In genomic region chr1:191995488-191995887, GRCm38 (mm10) we compare ENCODE assay signal across 9 mouse cellular contexts. TPM values are rescaled to one million over a fixed set of nuclear protein-coding genes. Genes with fewer than 3 reads are reported as not detected.
DNase-seq lines count a peak whose midpoint lies in the region; ATAC-seq and TF ChIP-seq lines count a peak whose summit lies in the region.
"Had no signal": no experiment of that assay in that cellular context is flagged by ENCODE, and none has a peak within 500 bp of the region (broad histone marks: within the 10 kb centered on the region; RNA-seq: fewer than 3 reads in every experiment).

No protein-coding gene starts in this region.

- DNase-seq in heart, postnatal 0 days (ENCODE audit: low spot score): no peak
- no peak for DNase-seq in heart, postnatal 25 days (ENCODE audit: low spot score)
- DNase-seq in 416B (ENCODE audit: low read depth) (peak; percentile 70), MEL-GATA-1-ER (ENCODE audit: extremely low read depth, low read depth) (peak; percentile 15)
- peak; percentile 66 for DNase-seq in embryo, embryonic 10 days (ENCODE audit: low spot score)
- peak; percentile 82 to 83 for DNase-seq in kidney, postnatal 4 days
- peak; percentile 84 for DNase-seq in naive thymus-derived CD4-positive, alpha-beta T cell, adult 2 months (ENCODE audit: low read depth)
- DNase-seq in thymus, postnatal 14 days: peak; percentile 83

- no peaks in the 10 kb centered on the region for H3K27me3 ChIP-seq in heart, postnatal 0 days (ENCODE audit: control insufficient read depth, insufficient read depth, low read length)
- H3K27me3 ChIP-seq: embryonic facial prominence, embryonic 13.5 days had no signal

- no peak overlapping the region for H3K9ac ChIP-seq in heart, postnatal 0 days (replicated peaks; ENCODE audit: low read depth, low read length)
- H3K9ac ChIP-seq: embryonic facial prominence, embryonic 13.5 days had no signal

- no peak overlapping the region for H3K4me3 ChIP-seq in heart, postnatal 0 days (ENCODE audit: low read depth, low read length)
- H3K4me3 ChIP-seq: embryonic facial prominence, embryonic 13.5 days had no signal

- ATAC-seq in heart, postnatal 0 days (ENCODE audit: insufficient read depth, low read depth): no peak

- 73% methylated on average over 4 of the region's 4 CpGs for WGBS in heart, postnatal 0 days

- no peaks in the 10 kb centered on the region for H3K4me1 ChIP-seq in heart, postnatal 0 days (ENCODE audit: control insufficient read depth, insufficient read depth)
- H3K4me1 ChIP-seq: embryonic facial prominence, embryonic 13.5 days had no signal

- H3K4me2 ChIP-seq in heart, postnatal 0 days (ENCODE audit: low read depth, low read length): no peak overlapping the region
- H3K4me2 ChIP-seq: embryonic facial prominence, embryonic 13.5 days had no signal

- H3K27ac ChIP-seq in heart, postnatal 0 days (ENCODE audit: low read depth): no peak overlapping the region
- H3K27ac ChIP-seq: embryonic facial prominence, embryonic 13.5 days had no signal

- peaks cover 41% of the 10 kb centered on the region for H3K36me3 ChIP-seq in heart, postnatal 0 days (replicated peaks; ENCODE audit: control insufficient read depth, insufficient read depth, low read length)

- H3K9me3 ChIP-seq in heart, postnatal 0 days (replicated peaks; ENCODE audit: control insufficient read depth, low read length): no peaks in the 10 kb centered on the region

- peak; percentile 62 for TF ChIP-seq CTCF in heart, postnatal 0 days (IDR thresholded peaks at IDR 0.05; ENCODE audit: low read depth)

- intact Hi-C loops in heart, postnatal 25 days (cut with DNase I): no loop called here

- TF ChIP-seq EP300 in heart, postnatal 0 days (IDR thresholded peaks at IDR 0.05; ENCODE audit: low read depth): no peak

RNA-seq across cellular contexts. Expression of gene Rd3, which starts 18.3 kb away (rescaled TPM):
- 0.34 and 2.4 TPM in 2 replicates for total RNA-seq in heart, postnatal 0 days (2014; rRNA removed; ENCODE audit: low replicate concordance)
- 5.9 and 8.0 TPM in 2 replicates for polyA plus RNA-seq in heart, postnatal 0 days (2015; fragmentation: Nextera tagmentation; extraction: Ambion mirVana)
- total RNA-seq in heart, postnatal 25 days (2021): under 1 TPM; 0.28 to 0.31 TPM

Comparison
In these comparisons a context has a peak if more than half of its experiments do, and no peak if none do; other contexts are left out.
1. DNase-seq: peak in 416B (single experiment), MEL-GATA-1-ER (single experiment), embryo, embryonic 10 days (single experiment), kidney, postnatal 4 days (2 of 2), naive thymus-derived CD4-positive, alpha-beta T cell, adult 2 months (single experiment) and thymus, postnatal 14 days (single experiment); none in heart, postnatal 0 days (single experiment) and heart, postnatal 25 days (single experiment).